Mouse (Mus musculus) mesoderm, embryonic 11.5 days (tissue): ENCODE measurements around the gene Kifc1.
"Not testable (repeated sequence)": the region's sequence is repeated elsewhere in the genome, so short reads cannot be mapped to it uniquely, and the experiment has no call there.

Source experiments
- DNase-seq: peaks from one replicate; pipeline ENCODE4 v3.0.0-alpha.2; 2012; ENCODE audit warnings: low read depth, low spot score

Gene Kifc1

DNA sequence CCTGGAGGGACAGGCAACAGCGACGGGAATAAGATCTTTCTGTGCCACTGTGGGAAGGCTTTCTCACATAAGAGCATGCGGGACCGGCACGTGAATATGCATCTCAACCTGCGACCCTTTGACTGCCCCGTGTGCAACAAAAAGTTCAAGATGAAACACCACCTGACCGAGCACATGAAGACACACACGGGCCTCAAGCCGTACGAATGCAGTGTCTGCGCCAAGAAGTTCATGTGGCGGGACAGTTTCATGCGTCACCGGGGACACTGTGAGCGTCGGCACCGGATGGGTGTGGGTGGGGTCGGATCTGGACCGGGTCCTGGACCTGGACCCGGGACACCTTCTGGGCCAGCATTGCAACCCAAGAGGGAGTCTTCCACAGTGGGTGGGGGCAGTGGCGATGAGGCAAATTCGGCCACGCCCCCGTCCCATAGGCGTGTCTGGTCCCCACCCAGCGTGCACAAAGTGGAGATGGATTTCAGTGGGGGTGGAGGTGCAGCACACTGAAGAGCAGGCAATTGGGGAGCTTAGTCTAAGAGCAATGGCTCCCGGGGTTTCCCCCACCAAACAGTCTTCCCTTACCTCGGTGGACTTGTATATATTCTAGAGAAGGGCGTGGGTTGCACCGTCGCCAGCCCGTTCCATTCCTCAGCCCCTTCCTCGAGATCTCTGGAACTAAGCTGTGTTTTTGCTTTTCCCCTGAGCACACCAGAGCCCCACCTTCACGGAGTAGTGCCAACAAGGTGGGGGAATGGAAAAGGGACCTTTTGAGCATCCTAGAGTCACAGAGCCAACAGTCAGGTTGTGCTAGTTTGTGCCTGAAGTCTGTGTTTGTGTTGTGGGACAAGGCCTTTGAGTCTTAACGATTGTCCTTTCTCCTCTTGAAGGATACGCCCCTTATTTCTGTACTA, 28.1 kb upstream of the Kifc1 start:
- DNase-seq: no peak

DNA sequence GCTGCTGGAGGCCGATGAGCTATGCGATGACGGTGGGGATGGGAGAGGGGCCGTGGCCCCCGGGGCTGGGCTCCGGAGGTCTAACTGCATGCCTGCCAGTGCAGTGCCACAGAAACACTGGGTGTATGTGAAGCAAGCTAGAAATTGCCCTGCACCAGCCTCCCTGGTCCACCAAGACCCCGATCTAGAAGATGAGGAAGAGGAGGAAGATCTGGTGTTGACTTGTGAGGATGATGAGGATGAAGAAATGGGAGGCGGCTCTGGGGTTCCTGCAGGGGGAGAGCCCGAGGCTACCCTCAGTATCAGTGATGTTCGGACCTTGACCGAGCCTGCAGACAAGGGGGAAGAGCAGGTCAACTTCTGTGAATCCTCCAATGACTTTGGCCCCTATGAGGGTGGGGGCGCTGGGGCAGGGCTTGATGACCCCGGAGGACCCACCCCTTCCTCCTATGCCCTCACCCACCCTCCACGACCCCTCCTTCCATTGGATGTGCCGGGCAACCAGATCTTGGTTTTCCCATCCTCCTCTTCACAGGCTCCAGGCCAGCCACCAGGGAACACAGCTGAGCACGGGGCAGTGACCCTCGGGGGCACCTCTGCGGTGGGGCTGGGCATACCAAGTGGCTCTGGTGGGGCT, 27.3 kb upstream of the Kifc1 start:
- DNase-seq: no peak

DNA sequence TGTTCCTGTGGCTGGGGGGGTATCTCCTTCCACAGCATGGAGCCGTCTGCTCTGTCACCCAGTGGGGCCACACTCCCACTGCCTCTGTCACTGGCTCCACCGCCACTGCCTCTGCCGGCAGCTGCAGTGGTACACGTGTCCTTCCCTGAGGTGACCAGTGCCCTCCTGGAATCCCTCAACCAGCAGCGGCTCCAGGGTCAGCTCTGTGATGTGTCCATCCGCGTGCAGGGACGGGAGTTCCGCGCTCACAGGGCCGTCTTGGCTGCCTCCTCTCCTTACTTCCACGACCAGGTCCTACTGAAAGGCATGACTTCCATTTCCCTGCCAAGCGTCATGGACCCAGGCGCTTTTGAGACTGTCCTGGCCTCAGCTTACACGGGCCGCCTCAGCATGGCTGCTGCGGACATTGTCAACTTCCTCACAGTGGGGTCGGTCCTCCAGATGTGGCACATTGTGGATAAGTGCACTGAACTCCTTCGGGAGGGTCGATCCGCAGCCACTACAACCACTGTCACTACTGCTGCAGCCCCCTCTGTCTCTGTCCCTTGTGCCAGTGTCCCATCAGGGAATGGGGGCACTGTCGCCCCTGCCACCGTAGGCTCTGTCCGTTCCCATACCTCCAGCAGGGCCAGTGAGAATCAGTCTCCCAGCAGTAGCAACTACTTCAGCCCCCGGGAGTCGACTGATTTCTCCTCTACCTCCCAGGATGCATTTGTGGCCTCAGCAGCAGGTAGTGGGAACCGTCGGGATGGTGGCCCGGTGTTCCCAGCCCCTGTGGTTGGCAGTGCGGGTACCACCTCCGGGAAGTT, 26.6 kb upstream of the Kifc1 start:
- DNase-seq: no peak

DNA sequence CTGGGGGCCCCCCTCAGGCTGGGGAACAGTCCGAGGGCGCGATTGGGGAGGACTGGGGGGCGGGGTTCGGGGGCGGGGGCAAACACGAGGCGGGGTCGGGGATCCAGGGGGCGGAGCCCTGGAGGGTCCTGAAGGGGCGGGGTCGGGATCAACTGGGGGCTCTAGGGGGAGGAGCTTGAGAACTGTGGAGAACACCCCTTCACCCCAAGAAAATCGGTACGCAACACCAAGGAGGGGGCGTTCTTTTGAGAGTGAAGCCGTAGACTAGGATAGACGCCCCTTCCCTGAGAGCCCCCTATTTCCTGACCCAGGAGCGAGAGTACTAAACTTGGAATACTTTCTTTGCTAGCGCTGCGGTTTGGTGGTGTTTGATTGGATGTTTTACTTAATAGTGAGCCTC, 25.8 kb upstream of the Kifc1 start:
- DNase-seq: peak; percentile 80

DNA sequence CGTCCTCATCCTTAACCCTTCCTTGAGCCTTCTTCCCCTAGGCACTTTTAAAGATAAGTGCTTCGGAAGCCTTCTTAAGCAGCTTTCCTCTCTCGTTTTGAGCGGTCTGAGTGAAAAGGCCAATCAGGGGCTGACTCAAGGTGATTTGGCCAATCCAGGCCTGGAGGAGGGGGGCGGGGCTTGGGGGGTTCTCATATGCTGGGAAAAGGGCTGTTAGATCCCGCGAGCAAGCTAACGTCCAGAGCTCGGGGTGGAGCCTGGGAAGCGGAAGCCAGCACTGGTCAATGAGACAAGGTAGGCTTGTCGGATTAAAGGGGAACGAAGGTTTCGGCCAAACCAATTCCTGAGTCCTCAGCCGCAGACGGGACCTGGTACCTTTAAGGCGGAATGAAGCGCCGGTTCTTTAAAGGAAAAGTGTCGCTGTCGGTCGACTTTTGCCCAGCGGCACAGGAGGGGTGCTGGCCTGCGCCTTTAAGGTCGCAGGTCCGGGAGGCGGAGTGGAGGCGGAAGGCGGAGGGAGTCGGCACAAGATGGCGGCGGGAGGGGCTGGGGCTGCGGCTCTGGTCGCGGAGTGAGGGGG, 25.3 kb upstream of the Kifc1 start, which contains the start of the genes Tapbp and Zbtb22:
Gene Tapbp (plus strand): TSS at position 229 of the 580 bp plus-strand sequence.
Gene Zbtb22 (plus strand): TSS at position 234 of the 580 bp plus-strand sequence.
- DNase-seq: peak; percentile 98

DNA sequence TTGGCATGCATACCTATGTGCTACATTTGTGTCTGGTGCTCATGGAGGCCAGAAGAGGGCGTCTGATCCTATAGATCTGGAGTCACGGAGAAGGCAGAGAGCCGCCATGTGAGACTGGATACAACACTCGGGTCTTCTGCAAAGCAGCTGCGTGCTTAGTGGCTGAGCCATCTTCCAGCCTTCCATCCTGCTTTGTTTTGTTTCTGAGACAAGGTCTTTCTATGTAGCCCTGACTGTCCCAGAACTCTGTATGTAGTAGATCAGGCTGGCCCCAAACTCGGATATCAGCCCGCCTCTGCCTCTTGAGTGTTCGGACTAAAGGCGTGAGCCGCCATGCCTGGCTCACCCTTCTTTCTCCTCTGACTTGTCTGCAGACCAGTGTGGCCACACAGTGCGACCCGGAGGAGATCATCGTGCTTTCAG, 24.5 kb upstream of the Kifc1 start:
- no peak for DNase-seq

DNA sequence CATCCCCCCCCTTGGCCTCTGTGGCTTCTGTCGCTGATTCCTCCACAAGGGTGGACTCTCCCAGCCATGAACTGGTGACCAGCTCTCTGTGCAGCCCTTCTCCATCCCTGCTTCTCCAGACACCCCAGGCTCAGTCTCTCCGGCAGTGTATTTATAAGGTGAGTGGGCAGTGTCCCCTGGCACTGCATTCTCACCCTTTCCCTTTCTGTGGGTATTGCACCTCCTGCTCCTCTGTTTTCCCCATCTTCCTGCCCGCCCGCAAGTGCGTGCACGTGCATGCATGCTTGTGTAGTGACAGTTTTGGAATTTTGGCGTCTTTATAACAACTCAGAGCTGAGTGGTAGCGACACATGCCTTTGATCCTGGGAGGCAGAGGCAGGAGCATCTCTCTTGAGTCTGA, 23.4 kb upstream of the Kifc1 start:
- DNase-seq: no peak

DNA sequence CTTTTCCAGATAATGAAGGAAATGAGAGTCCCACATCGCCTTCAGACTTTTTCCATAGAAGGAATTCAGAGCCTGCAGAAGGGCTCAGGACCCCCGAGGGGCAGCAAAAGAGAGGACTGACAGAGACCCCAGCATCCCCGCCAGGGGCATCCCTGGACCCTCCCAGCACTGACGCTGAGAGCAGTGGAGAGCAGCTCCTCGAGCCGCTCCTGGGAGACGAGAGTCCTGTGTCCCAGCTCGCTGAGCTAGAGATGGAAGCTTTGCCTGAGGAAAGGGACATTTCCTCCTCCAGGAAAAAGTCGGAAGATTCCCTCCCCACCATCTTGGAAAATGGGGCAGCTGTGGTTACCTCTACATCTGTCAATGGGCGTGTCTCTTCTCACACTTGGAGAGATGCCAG, 22.8 kb upstream of the Kifc1 start:
- no peak for DNase-seq

DNA sequence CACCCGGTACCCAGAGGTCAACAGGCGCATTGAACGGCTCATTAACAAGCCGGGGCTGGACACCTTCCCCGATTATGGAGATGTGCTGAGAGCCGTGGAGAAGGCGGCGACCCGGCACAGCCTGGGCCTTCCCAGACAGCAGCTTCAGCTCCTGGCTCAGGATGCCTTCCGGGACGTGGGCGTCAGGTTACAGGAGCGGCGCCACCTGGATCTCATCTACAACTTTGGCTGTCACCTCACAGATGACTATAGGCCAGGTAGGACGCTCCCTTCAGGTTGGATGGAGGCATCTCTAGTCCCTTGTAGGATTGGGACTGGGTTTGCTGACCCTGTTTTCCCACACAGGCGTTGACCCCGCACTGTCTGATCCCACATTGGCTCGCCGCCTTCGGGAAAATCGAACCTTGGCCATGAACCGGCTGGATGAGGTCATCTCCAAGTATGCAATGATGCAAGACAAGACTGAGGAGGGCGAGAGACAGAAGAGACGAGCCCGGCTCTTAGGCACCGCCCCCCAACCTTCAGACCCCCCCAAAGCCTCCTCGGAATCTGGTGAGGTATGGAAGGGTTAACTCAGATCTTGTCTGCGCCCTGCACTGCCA, 21.5 kb upstream of the Kifc1 start:
- DNase-seq: no peak

DNA sequence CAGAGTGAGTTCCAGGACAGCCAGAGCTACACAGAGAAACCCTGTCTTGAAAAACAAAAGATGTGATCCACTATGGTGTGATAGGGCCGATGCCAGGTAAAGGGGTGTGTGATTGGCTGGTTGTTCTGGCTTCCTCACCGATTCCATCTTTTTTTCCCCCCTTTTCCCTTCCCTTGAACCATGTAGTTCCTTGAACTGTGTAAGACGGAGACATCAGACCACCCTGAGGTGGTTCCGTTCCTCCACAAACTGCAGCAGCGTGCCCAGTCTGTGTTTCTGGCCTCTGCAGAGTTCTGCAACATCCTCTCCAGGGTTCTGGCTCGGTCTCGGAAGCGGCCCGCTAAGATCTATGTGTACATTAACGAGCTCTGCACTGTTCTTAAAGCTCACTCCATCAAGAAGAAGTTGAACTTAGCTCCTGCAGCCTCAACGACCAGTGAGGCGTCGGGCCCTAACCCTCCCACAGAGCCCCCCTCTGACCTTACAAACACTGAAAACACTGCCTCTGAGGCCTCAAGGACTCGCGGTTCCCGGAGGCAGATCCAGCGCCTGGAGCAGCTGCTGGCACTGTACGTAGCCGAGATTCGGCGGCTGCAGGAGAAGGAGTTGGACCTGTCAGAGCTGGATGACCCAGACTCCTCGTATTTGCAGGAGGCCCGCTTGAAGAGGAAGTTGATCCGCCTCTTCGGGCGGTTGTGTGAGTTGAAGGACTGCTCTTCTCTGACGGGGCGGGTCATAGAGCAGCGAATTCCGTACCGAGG, 20.8 kb upstream of the Kifc1 start:
- DNase-seq: no peak

DNA sequence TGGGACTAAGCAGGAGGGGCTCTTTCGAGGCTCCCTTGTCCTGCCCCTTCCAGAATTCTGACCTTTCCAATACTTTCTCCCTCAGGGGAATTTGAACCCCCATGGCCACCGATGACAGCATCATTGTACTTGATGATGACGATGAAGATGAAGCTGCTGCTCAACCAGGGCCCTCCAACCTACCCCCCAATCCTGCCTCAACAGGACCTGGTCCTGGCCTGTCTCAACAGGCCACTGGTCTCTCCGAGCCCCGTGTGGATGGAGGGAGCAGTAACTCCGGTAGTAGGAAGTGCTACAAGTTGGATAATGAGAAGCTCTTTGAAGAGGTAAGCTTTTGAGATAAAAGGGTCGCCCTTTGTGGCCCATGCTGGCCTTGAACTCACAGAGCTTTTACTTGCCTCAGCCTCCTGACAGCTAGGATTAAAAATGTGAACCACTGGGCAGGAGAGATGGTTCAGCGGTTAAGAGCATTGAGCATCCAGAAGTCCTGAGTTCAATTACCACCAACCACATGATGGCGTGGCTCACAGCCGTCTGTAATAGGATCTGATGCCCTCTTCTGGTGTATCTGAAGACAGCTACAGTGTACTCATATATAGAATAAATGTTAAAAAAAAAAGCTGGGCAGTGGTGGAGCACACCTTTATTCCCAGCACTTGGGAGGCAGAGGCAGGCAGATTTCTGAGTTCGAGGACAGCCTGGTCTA, 20.0 kb upstream of the Kifc1 start:
- DNase-seq: no peak

DNA sequence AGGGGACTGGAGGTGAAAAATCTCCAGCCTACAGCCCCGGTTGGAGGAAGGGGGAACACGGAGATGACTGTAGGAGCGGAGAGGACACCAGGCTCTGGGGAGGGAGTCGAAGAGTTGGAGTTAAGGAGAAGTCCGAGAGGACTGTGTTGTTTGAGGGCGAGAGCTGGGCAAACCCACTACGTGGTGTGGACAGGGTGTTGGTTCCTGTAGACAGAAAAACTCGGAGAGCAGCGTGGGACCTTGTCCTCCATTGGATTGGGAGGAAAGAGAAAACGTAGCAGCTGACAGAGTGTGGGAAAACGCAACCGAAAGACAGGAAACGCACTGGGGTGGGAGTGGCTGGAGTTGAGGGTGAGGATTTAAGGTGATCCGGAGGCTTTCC, 19.4 kb upstream of the Kifc1 start:
- no peak for DNase-seq

DNA sequence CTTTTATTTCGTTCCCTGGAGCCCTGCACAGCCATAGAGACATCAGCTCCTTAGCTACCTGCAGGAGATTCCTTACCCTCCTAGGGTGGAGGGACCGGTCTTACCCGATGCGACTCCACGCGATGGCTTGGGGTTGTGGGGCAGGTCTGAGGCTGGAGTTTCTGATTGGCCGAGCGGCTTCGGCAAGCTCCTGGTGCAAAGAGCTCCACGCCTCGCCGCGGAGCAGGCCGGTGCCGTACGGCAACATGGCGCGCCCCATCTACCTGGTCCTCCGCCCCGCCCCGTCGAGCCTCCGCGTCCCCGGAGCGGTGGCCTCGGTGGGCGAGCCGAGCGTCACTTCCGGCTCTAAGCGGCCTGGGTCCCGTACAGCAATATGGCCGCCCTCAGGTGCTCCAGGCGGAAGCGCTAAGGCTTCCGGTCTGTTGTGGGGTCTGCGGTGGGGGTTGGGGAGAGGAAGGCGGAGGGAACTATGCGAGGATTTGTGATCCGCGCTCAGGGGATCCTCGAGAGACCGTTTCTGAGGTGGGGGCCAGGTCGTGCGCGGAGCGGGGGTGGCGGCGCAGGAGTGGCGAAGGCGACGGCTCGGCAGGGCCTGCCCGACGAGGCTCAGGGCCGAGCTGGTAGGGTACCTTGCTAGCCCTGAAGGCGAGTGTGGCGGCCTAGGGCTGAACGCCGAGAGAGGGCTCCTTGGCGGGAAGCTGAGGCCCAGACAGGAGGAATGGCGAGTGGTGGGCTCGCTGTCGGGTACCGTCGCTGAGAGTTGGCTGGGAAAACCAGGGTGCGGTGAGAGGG, 18.8 kb upstream of the Kifc1 start, which contains the start of gene Daxx:
Gene Daxx (plus strand): TSS at position 338 of the 792 bp plus-strand sequence.
- DNase-seq: peak; percentile 98

DNA sequence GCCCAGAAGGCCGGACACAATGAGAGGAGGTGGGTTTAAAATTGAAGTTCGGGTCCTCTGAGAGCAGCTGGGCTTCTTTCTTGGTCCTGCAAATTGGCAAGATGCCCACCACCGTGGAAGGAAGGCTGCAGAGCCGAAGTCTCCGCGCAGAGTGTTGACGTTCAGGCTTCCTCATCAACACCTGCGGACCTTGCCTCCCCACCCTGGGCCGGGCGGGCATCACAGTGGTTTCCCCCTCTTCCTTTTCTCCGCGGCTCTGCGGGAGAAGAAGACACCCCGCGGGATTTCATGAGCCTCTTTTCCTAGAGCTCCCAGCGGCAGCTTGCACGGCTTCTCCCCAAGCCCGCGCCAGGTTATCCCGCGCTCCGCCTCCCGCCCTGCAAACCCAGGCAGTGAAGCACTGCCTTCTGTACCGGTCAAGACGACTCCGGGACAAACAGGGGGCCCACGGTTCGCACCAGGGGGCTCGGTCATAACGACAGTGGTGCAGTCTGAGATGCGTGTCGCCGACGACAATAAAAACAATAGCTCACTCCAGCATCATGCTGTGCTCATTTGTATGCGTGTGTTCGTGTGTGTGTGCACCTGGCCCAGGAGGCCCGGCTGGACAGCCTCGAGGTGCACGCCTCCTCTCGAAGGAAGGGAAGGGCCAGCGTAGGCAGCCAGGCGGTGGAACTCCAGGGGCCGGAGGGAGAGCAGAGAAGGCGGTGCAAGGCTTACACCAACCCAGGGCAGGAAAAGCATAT, 18.0 kb upstream of the Kifc1 start:
- no peak for DNase-seq

DNA sequence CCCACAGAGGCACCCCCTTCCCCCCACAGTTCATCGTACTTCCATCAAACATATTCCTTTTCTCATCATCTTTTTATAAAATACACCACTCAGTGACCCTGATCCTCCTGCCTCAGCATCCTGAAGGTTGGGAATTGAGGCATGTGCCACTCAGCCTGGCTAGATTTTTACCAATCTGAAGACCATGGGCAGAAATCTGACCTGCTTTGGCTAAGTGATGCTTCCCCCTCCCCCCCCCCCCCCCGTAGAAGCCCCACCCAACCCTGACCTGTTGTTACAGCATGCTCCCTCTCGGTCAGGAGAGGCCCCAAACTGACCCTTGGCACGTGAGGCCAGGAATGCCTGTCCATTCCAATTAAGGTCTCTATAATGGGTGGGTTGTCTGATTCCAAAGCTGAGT, 14.4 kb upstream of the Kifc1 start, which contains the start of gene Platr17:
Gene Platr17 (plus strand): TSS at position 301 of the 400 bp plus-strand sequence.
- DNase-seq: not testable (repeated sequence)

DNA sequence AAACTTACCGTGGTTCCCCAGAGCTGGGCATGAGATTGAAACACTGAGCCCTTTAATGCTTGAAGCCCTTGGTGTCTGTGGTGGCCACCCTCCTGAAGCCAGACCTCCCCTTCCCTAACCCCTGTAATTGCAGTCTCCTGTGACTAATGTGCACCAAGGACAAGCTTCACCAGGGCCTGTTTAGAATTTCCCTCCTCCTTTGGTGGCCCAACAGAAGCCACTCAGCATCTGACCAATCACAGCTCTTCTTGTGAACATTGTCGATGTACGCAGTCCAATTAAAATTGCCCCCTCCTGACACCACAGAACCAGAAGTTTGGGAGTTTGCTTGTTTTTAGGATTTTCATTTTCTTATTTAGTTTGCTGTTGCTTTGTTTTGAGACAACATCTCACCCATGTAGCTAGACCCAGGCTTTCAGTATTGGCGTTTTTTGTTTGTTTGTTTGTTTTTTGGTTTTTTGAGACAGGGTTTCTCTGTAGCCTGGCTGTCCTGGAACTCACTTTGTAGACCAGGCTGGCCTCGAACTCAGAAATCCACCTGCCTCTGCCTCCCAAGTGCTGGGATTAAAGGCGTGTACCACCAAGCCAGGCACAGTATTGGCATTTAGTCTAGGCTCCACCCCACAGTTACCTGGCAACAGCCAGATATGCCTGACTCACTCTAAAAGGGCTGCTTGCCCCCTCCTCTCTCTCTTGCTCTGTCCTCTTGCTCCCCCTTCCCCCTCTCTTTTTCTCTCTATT, 13.6 kb upstream of the Kifc1 start:
- not testable (repeated sequence) for DNase-seq

DNA sequence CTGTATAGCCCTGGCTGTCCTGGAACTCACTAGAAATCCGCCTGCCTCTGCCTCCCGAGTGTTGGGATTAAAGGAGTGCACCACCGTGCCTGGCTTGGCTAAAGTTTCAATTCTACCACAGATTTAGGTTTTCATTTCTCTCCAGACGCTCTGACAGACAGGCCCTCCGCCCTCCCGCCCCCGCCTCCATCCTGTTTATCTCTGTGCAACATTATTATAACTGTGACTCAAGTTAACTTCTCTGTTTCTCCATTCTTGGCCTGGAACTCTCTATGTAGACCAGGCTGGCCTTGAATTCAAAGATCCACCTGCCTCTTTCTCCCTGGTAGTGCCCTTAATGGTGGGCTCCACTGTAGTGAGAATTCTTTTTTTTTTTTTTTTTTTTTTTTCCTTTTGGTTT, 12.0 kb upstream of the Kifc1 start:
- DNase-seq: no peak
